Mouse (Mus musculus) left cerebral cortex, postnatal 25 days (tissue): ENCODE results near the gene Zbtb44. TPM values are rescaled to one million over a fixed set of nuclear protein-coding genes. Genes with fewer than 3 reads are reported as not detected.

Experiments
- DNase-seq, 2 experiments: peaks; one replicate each; pipeline ENCODE4 v3.0.0; 2022; ENCODE audit warnings: low spot score in 2 of 2, mixed read lengths in 1 of 2
- intact Hi-C: fragments of 180-260 bp; cut with DNase I; formaldehyde crosslinking; loops from one replicate; pipeline ENCODE4 v1.15.1; 2025
- total RNA-seq, 2 experiments: library from RNA; stranded (reverse); gene quantifications; 2 replicates each; pipeline ENCODE4 v1.2.3; 2021

The Zbtb44 gene
- total RNA-seq, 2 experiments from 2014 or later = 39.8 to 42.1 TPM

- DNase-seq = peak in 1 of 2 experiments; percentile 9
- intact Hi-C loops = no loop called here
These were observed 66.9 kb downstream of the Zbtb44 start for GRCm38 (mm10) chr9:31097088-31098082.

- intact Hi-C loops = no loop called here
- no peak for DNase-seq
These were observed 67.7 kb downstream of the Zbtb44 start for GRCm38 (mm10) chr9:31098118-31098517.

GRCm38 (mm10) chr9:31108464-31108863, 78.0 kb downstream of the Zbtb44 start:
- no peak for DNase-seq
- intact Hi-C loops = no loop called here

GRCm38 (mm10) chr9:31115586-31115985, 85.1 kb downstream of the Zbtb44 start:
- peak in 1 of 2 experiments; percentile 41 for DNase-seq
- intact Hi-C loops = no loop called here

GRCm38 (mm10) chr9:31117088-31117487, 86.6 kb downstream of the Zbtb44 start:
- DNase-seq = no peak
- intact Hi-C loops = no loop called here

- no peak for DNase-seq
- intact Hi-C loops = no loop called here
These were observed 87.0 kb downstream of the Zbtb44 start for GRCm38 (mm10) chr9:31117488-31117887.

GRCm38 (mm10) chr9:31118520-31119298, 88.3 kb downstream of the Zbtb44 start:
- intact Hi-C loops = no loop called here
- DNase-seq = no peak

GRCm38 (mm10) chr9:31119405-31119804, 89.0 kb downstream of the Zbtb44 start:
- DNase-seq = no peak
- intact Hi-C loops = no loop called here

GRCm38 (mm10) chr9:31119882-31120532, 89.6 kb downstream of the Zbtb44 start:
- no peak for DNase-seq
- intact Hi-C loops = no loop called here

- DNase-seq = no peak
- intact Hi-C loops = no loop called here
These were observed 90.1 kb downstream of the Zbtb44 start for GRCm38 (mm10) chr9:31120533-31120915.

GRCm38 (mm10) chr9:31122464-31123030, 92.1 kb downstream of the Zbtb44 start:
- no peak for DNase-seq
- intact Hi-C loops = no loop called here

Other genes with a start within 250 kb of the Zbtb44 start
- gene Adamts15, start 108.2 kb upstream of the Zbtb44 start, total RNA-seq = 1 to 10 TPM; 6.0 TPM
- gene Adamts8, start 88.1 kb upstream of the Zbtb44 start, total RNA-seq = 1 to 10 TPM; 4.7 to 5.0 TPM
- 1 to 10 TPM in 1 of 2 experiments, under 1 TPM in 1; 0.60 to 1.3 TPM for gene St14, start 101.2 kb downstream of the Zbtb44 start, total RNA-seq
- 100 to 1,000 TPM; 542 to 572 TPM for gene Aplp2, start 181.2 kb downstream of the Zbtb44 start, total RNA-seq
- gene Prdm10, start 249.9 kb downstream of the Zbtb44 start, total RNA-seq = 10 to 100 TPM; 21.1 to 21.4 TPM